Mouse (Mus musculus) right cerebral cortex, postnatal 10 days (tissue): ENCODE data around the gene Wdr90.
"Not testable (repeated sequence)": the region's sequence is repeated elsewhere in the genome, so short reads cannot be mapped to it uniquely, and the experiment has no call there.

Experiments
- DNase-seq, 2 experiments: peaks; one replicate each; pipeline ENCODE4 v3.0.0; 2021; ENCODE audit warnings: low spot score in 2 of 2

The Wdr90 gene

GRCm38 (mm10) chr17:25807452-25807851, 53.8 kb downstream of the Wdr90 start:
- not testable (repeated sequence) for DNase-seq

DNA sequence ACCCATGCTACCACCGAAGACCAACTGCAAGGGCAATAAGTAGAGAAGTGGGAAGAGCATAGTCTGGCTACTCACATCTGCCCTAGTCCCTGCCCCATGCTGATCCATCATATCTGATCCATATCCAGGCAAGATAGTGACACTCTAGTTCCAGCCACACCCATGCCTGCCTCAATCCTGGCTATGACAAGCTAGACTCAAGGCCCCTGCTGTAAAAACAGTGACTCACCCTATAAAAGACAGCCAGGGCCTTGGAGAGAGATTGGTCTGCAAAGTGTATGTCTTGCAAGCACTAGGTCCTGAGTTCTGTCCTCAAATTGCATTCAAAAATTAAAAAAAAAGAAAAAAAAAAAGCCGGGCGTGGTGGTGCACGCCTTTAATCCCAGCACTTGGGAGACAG, 54.8 kb downstream of the Wdr90 start:
- DNase-seq = no peak

DNA sequence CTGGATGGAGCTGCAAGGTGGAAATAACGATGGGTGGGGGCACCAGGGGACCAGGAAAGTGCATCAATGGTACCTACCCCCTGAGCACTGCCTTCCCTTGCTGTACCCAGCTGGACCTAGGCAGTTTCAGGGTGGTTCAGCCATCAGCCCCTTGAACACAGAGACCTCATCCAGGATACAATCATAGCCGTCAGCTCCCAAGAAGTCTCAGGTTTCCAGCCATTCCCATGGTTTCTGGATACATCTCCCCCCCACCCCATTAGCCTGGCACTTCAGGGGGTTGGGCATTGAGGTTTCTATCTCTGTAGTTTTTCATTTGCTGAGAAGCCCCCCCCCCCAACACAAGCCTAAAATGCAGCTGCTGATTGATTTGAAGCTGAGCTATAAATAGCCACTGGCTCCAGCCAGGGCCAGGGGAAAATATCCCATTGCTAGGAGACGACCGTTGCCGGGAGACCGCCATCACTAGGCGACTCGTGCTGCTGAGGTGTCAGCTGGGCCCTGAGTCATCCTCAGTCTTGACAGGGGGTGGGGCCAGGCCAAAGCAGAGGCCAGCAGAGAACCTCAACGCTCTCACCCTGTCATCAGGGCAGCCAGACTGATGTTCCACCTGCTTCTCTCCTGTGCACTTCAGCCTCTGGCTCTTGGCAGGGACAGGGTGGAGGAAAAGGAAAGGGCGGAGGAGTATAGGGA, 58.3 kb downstream of the Wdr90 start:
- DNase-seq = peak; percentile 91 to 96

DNA sequence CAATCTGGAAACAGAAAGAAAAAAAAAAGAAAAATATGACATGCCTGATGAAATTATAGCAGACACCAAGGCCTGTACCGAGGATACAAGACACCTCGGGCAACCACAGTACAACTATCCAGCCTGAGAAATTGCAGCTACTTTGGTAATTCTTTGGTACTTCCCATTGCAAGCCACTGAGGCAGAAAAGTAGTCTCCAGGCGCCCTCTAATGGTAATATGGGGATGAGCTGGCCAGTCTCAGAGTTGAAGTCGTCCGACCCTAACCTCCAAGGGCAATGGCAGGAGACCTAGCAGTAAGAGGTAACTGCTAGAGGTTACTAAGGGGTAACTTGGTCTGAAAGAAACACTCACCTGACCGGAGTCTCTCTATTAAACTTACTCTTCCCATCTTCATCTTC, 60.3 kb downstream of the Wdr90 start:
- peak; percentile 75 to 76 for DNase-seq

DNA sequence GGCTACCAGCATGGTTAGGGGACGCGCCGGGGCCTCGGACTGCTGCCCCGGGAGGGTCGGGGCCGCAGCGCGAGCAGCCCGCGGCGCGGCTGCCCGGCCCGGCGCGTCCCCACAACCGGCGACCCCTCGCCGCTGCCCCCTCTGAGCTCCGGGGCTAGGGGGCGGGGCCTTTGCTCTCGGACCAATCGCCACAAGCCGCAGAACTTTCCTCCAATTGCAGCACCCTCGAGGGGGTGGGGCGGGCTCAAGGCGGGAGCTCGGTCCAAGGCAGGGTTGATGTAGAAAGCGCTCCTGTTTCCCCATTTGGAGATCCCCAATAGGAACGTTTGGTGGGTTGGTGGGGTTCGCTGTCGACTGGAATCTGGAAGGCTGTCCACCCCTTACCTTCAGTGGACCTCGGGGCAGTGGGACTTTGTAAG, 64.3 kb downstream of the Wdr90 start, which contains the start of gene Metrn:
TSS of gene Metrn (minus strand) at position 186 of the 419 bp plus-strand sequence.
- peak; percentile 90 to 92 for DNase-seq

DNA sequence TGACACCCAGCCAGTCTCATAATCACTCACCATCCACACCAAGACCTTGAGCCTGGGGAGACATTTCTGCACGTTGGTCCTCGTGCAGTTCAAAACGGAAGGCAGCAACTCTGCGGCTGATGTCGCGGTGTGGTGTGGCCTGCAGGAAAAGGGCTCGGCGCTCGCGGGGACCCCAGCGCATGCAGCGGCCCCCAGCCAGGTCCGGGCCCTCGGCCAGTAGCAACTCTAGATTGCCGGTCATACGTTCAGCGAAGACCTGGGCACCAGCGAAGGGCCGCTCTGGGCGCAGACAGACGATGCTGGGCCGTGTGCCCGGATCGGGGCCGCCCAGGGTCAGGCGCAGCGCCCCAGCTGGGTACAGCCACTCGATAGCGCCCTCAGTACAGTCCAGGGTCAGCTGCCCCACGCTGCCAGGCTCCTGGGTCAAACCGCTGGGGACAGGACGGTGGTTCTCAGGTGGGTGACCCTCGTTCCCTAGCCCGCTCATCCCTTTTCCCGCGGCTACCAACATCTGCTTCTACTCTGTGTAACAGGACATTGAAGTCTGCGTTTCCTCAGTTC, 65.0 kb downstream of the Wdr90 start:
- peak; percentile 58 to 61 for DNase-seq

- DNase-seq = peak; percentile 83 to 85
Observed at GRCm38 (mm10) chr17:25795609-25796092, 65.7 kb downstream of the Wdr90 start, which contains the start of gene AC134908.4. TSS of gene AC134908.4 (minus strand) at chr17:25795659.

- no peak for DNase-seq
Observed at GRCm38 (mm10) chr17:25794998-25795397, 66.3 kb downstream of the Wdr90 start.
